Mouse (Mus musculus) gastrocnemius, adult 2 months (tissue): ENCODE measurements around the gene Pex11b. TPM values are rescaled to one million over a fixed set of nuclear protein-coding genes. Genes with fewer than 3 reads are reported as not detected.

ENCODE experiments used
- DNase-seq: peaks from one replicate; pipeline ENCODE4 v3.0.0; 2022
- H3K27ac ChIP-seq: fragments of 200-600 bp; 2 replicates; pipeline ENCODE4 v1.8.1; 2022; ENCODE audit warnings: mild to moderate bottlenecking
- H3K4me3 ChIP-seq: fragments of 200-600 bp; 2 replicates; pipeline ENCODE4 v1.8.1; 2022; ENCODE audit warnings: mild to moderate bottlenecking, moderate library complexity
- CTCF ChIP-seq: fragments of 200-600 bp; IDR thresholded peaks from 2 replicates; pipeline ENCODE4 v1.8.1; 2022; ENCODE audit warnings: antibody characterized with exemption, mild to moderate bottlenecking, moderate library complexity
- intact Hi-C: fragments of 180-260 bp; cut with DNase I; formaldehyde crosslinking; loops from one replicate; pipeline ENCODE4 v1.15.1; 2025
- total RNA-seq, 2 experiments: library from RNA; stranded (reverse); gene quantifications; 2 replicates each; pipeline ENCODE4 v1.2.3; 2021

Gene Pex11b
- total RNA-seq, 2 experiments from 2014 or later = 22.6 to 24.2 TPM

DNA sequence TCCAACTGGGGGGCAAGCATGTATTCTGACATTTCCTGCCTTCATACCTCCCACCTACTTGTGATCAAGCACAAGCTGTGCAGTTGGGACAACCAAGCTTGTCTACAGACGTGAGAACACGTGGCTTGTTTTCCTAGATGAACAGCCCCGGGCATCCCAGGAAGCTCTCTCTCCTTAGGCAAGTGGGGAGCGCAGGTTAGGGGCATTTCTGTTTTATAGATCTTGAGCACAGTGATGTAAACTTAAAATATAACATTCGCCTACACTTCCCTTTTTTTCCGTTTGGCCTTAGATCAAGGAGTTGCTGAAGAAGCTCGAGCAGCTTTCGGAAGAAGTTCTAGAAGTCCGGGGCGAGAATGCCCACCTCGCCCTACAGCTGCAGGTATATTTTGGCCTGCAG, 53.7 kb downstream of the Pex11b start:
- DNase-seq = no peak
- H3K27ac ChIP-seq = no peak overlapping the region
- intact Hi-C loops = no loop called here
- no peak for TF ChIP-seq CTCF
- H3K4me3 ChIP-seq = no peak overlapping the region

DNA sequence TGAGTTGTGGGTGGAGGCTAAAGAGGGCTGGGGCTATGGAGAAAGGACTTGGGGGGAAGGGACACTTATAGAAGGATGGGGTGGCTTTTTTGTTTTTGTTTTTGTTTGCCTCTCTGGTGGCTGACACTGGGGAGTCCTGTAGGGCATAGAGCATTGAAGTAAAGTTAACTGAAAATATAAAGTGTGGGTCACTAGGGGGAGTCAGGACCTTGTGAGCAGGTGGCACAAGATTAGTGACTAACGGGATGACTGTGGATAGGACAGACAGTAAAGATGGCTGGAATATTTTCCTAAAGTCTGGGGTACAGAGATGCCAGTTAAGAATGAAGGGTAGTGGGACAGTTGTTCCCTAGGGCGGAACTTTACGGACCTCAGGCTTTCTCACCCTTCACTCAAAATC, 55.1 kb downstream of the Pex11b start:
- intact Hi-C loops = no loop called here
- no peak for DNase-seq
- Histone ChIP-seq H3K4me3 (no peak overlapping the region), H3K27ac (no peak overlapping the region)
- TF ChIP-seq CTCF = peak; percentile 32; the same call in 1 of the 2 replicates

DNA sequence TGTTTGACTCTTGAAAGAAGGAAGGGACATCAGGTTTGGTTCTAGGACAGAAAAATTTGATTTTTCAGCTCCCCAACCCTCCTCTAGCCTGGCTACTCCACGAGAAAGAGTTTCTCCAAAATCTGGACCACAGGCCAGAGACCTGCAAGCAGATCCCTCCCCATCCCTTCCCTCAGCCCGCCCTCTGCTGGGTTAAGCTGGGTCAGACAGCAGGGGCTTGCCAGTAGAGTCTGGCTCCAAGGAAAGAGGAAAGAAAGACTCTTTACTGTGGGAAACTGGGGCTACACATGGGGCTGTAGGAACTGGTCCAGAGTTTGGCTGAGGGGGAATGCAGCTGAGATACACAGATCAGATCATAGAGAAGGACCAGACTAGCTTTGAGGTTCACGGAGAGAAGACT, 57.3 kb downstream of the Pex11b start:
- Histone ChIP-seq H3K4me3 (peak overlapping the region; percentile 28; the same call in 1 of the 2 replicates), H3K27ac (no peak overlapping the region)
- intact Hi-C loops = no loop called here
- peak; percentile 66 for DNase-seq
- TF ChIP-seq CTCF = peak; percentile 44

DNA sequence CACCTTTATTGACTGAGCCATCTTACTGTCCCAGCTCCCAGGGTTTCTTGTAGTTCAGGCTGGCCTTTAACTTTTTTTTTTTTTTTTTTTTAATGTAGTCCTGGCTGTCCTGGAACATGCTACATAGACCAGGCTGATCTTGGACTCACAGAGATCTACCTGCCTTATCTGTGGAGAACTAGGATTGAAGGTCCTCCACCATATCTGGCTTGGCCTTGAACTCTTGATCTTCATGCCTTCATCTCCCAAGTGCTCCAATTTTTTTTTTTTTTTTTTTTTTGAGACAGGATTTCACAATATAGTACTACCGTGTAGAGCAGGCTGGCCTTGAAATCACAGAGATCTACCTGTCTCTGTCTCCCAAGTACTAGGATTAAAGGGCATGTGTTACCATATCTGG, 58.4 kb downstream of the Pex11b start:
- no peak overlapping the region for H3K4me3 ChIP-seq
- TF ChIP-seq CTCF = no peak
- no peak for DNase-seq
- no peak overlapping the region for H3K27ac ChIP-seq
- intact Hi-C loops = no loop called here

Other genes starting within 250 kb of the Pex11b start
- gene BC107364, start 183.1 kb upstream of the Pex11b start, total RNA-seq = not detected
- gene Hfe2, start 110.2 kb upstream of the Pex11b start, total RNA-seq = 100 to 1,000 TPM; 590 to 675 TPM
- 100 to 1,000 TPM; 541 to 557 TPM for gene Txnip, start 77.4 kb upstream of the Pex11b start, total RNA-seq
- 1 to 10 TPM in 1 of 2 experiments, not detected in 1; 1.1 TPM for gene Gm16253, start 58.4 kb upstream of the Pex11b start, total RNA-seq
- gene Polr3gl, start 41.2 kb upstream of the Pex11b start, total RNA-seq = 10 to 100 TPM; 44.5 to 48.3 TPM
- gene Ankrd34a, start 38.7 kb upstream of the Pex11b start, total RNA-seq = under 1 TPM; 0.41 to 0.92 TPM
- gene Lix1l, start 34.2 kb upstream of the Pex11b start, total RNA-seq = 1 to 10 TPM; 4.9 to 8.4 TPM
- 10 to 100 TPM; 23.3 to 29.2 TPM for gene Rbm8a, start 5.4 kb upstream of the Pex11b start, total RNA-seq
- gene Gm42957, start 98 bp downstream of the Pex11b start, total RNA-seq = under 1 TPM; 0.14 to 0.15 TPM
- gene Itga10, start 10.2 kb downstream of the Pex11b start, total RNA-seq = 1 to 10 TPM in 1 of 2 experiments, under 1 TPM in 1; 0.74 to 1.4 TPM
- gene Ankrd35, start 34.8 kb downstream of the Pex11b start, total RNA-seq = under 1 TPM; 0.22 to 0.26 TPM
- gene Pias3, start 61.0 kb downstream of the Pex11b start, total RNA-seq = 1 to 10 TPM; 5.5 to 5.6 TPM
- under 1 TPM; 0.31 to 0.73 TPM for gene Nudt17, start 73.2 kb downstream of the Pex11b start, total RNA-seq
- 10 to 100 TPM; 23.2 to 24.3 TPM for gene Polr3c, start 92.3 kb downstream of the Pex11b start, total RNA-seq
- 10 to 100 TPM; 60.7 to 69.3 TPM for gene Rnf115, start 92.3 kb downstream of the Pex11b start, total RNA-seq
- gene Pdzk1, start 193.9 kb downstream of the Pex11b start, total RNA-seq = not detected
- not detected for gene Cd160, start 194.0 kb downstream of the Pex11b start, total RNA-seq